Mouse (Mus musculus) CH12.LX (cell line): ENCODE measurements around the gene Asb10. TPM values are rescaled to one million over a fixed set of nuclear protein-coding genes. Genes with fewer than 3 reads are reported as not detected.

ENCODE experiments used
- DNase-seq: peaks from one replicate; pipeline ENCODE4 v3.0.0-alpha.2; 2013; ENCODE audit errors: extremely low read depth
- H3K27ac ChIP-seq: 2 replicates; pipeline ENCODE4 v1.5.1; 2012; ENCODE audit warnings: low read depth, mild to moderate bottlenecking, control low read depth, moderate library complexity; ENCODE audit not compliant: insufficient read depth
- H3K27me3 ChIP-seq: replicated peaks from 2 replicates; pipeline ENCODE3; 2012; ENCODE audit warnings: inconsistent platforms
- H3K36me3 ChIP-seq, 2 experiments: replicated peaks in 1 of 2; 2 replicates each; pipeline versions ENCODE3 to v1.6.1; 2012; ENCODE audit warnings: inconsistent platforms in 1 of 2, low read length in 1 of 2, mild to moderate bottlenecking in 1 of 2, mixed read lengths in 1 of 2, moderate library complexity in 1 of 2; ENCODE audit not compliant: control insufficient read depth in 1 of 2, insufficient read depth in 1 of 2
- H3K4me1 ChIP-seq, 2 experiments: 2 replicates each; pipeline ENCODE4 v1.6.1; 2012; ENCODE audit warnings: inconsistent platforms in 1 of 2, moderate library complexity in 1 of 2; ENCODE audit not compliant: insufficient read depth in 2 of 2, control insufficient read depth in 1 of 2
- H3K4me2 ChIP-seq: 2 replicates; pipeline ENCODE4 v1.6.1; 2012; ENCODE audit warnings: low read depth, mild to moderate bottlenecking, control low read depth; ENCODE audit not compliant: poor library complexity, insufficient read depth, severe bottlenecking
- H3K4me3 ChIP-seq, 3 experiments: fragments of 150-350 bp in 1 of 3; sonication (generic) in 1 of 3; replicated peaks in 1 of 3; 2 replicates each; pipeline versions ENCODE3 to v1.5.1; 2011 to 2012; ENCODE audit warnings: low read depth in 2 of 3, low read length in 2 of 3, mild to moderate bottlenecking in 2 of 3, moderate library complexity in 2 of 3, control low read depth in 1 of 3, improper control_type of control experiment in 1 of 3, inconsistent platforms in 1 of 3, mixed read lengths in 1 of 3; ENCODE audit not compliant: poor library complexity in 1 of 3
- H3K79me2 ChIP-seq: replicated peaks from 2 replicates; pipeline ENCODE4 v1.6.1; 2012; ENCODE audit warnings: mild to moderate bottlenecking, moderate library complexity; ENCODE audit not compliant: control insufficient read depth, poor library complexity, insufficient read depth, severe bottlenecking; ENCODE audit errors: extremely low read depth
- H3K9ac ChIP-seq: 2 replicates; pipeline ENCODE4 v1.6.1; 2012; ENCODE audit warnings: low read depth, mild to moderate bottlenecking, control low read depth, moderate library complexity; ENCODE audit not compliant: insufficient read depth
- H3K9me3 ChIP-seq: replicated peaks from 2 replicates; pipeline ENCODE3; 2012; ENCODE audit warnings: low read length, inconsistent platforms, mixed read lengths
- CHD1 ChIP-seq: IDR thresholded peaks from 2 replicates; pipeline ENCODE4 v1.6.1; 2012; ENCODE audit warnings: low read depth, low read length, improper control_type of control experiment, inconsistent platforms
- CHD2 ChIP-seq: IDR thresholded peaks from 2 replicates; pipeline ENCODE4 v1.6.1; 2011; ENCODE audit warnings: low read length, improper control_type of control experiment
- CTCF ChIP-seq, 2 experiments: IDR thresholded peaks in 1 of 2; conservative IDR thresholded peaks in 1 of 2; 2 replicates each; pipeline ENCODE4 v1.5.1; 2011 to 2012; ENCODE audit warnings: low read depth in 2 of 2, low read length in 2 of 2, improper control_type of control experiment in 1 of 2, inconsistent platforms in 1 of 2, mild to moderate bottlenecking in 1 of 2, moderate library complexity in 1 of 2
- E2F4 ChIP-seq: IDR thresholded peaks from 2 replicates; pipeline ENCODE4 v1.6.1; 2011; ENCODE audit warnings: low read depth, low read length, improper control_type of control experiment; ENCODE audit not compliant: insufficient replicate concordance
- EP300 ChIP-seq: IDR thresholded peaks from 2 replicates; pipeline ENCODE4 v1.6.1; 2011; ENCODE audit warnings: low read length, improper control_type of control experiment
- ETS1 ChIP-seq: conservative IDR thresholded peaks from 2 replicates; pipeline ENCODE4 v1.6.1; 2012; ENCODE audit warnings: low read depth, mild to moderate bottlenecking, inconsistent platforms, low read length, improper control_type of control experiment, moderate library complexity
- GABPA ChIP-seq: IDR thresholded peaks from 2 replicates; pipeline ENCODE4 v1.6.1; 2012; ENCODE audit warnings: low read depth, low read length, improper control_type of control experiment, inconsistent platforms; ENCODE audit not compliant: insufficient replicate concordance
- IRF4 ChIP-seq: IDR thresholded peaks from 2 replicates; pipeline ENCODE4 v1.6.1; 2014; ENCODE audit warnings: low read depth, mild to moderate bottlenecking, inconsistent platforms, low read length, improper control_type of control experiment
- MAX ChIP-seq: IDR thresholded peaks from 2 replicates; pipeline ENCODE4 v1.6.1; 2011; ENCODE audit warnings: low read length, improper control_type of control experiment
- MAZ ChIP-seq: IDR thresholded peaks from 2 replicates; pipeline ENCODE4 v1.6.1; 2012; ENCODE audit warnings: low read depth, mild to moderate bottlenecking, inconsistent platforms, low read length, improper control_type of control experiment, moderate library complexity
- MXI1 ChIP-seq: IDR thresholded peaks from 2 replicates; pipeline ENCODE4 v1.6.1; 2011; ENCODE audit warnings: mild to moderate bottlenecking, low read depth, low read length, improper control_type of control experiment
- NELFE ChIP-seq: IDR thresholded peaks from 2 replicates; pipeline ENCODE4 v1.6.1; 2011; ENCODE audit warnings: low read depth, low read length, improper control_type of control experiment
- NRF1 ChIP-seq: IDR thresholded peaks from 2 replicates; pipeline ENCODE4 v1.6.1; 2014; ENCODE audit warnings: low read depth, mild to moderate bottlenecking, inconsistent platforms, low read length, improper control_type of control experiment, moderate library complexity
- POLR2A ChIP-seq: IDR thresholded peaks from 2 replicates; pipeline ENCODE4 v1.6.1; 2011; ENCODE audit warnings: low read depth, mild to moderate bottlenecking, improper control_type of control experiment, low read length
- RAD21 ChIP-seq: IDR thresholded peaks from 2 replicates; pipeline ENCODE4 v1.6.1; 2011; ENCODE audit warnings: low read depth, mild to moderate bottlenecking, low read length, improper control_type of control experiment, moderate library complexity
- SMC3 ChIP-seq: IDR thresholded peaks from 2 replicates; pipeline ENCODE4 v1.6.1; 2011; ENCODE audit warnings: low read depth, low read length, improper control_type of control experiment
- TCF12 ChIP-seq: IDR thresholded peaks from 2 replicates; pipeline ENCODE4 v1.6.1; 2014; ENCODE audit warnings: low read depth, mild to moderate bottlenecking, inconsistent platforms, low read length, improper control_type of control experiment
- UBTF ChIP-seq: IDR thresholded peaks from 2 replicates; pipeline ENCODE4 v1.6.1; 2012; ENCODE audit warnings: low read depth, mild to moderate bottlenecking, inconsistent platforms, low read length, improper control_type of control experiment, moderate library complexity
- USF1 ChIP-seq: IDR thresholded peaks from 2 replicates; pipeline ENCODE4 v1.6.1; 2014; ENCODE audit warnings: low read depth, mild to moderate bottlenecking, inconsistent platforms, low read length, improper control_type of control experiment
- ZKSCAN1 ChIP-seq: IDR thresholded peaks from 2 replicates; pipeline ENCODE4 v1.6.1; 2012; ENCODE audit warnings: low read depth, inconsistent platforms, low read length, improper control_type of control experiment, borderline replicate concordance
- ZNF384 ChIP-seq: IDR thresholded peaks from 2 replicates; pipeline ENCODE4 v1.6.1; 2012; ENCODE audit warnings: low read depth, low read length, improper control_type of control experiment, inconsistent platforms
- dilution Hi-C: fragments of 300-500 bp; cut with MboI; formaldehyde crosslinking; loops from 2 replicates; pipeline ENCODE4 v1.14.3; 2020; ENCODE audit warnings: low sequenced_read_pairs; ENCODE audit not compliant: extremely low pct_unique_long_range_greater_than_20kb, extremely low pct_ligation_motif_present
- in situ Hi-C: fragments of 300-500 bp; cut with MboI; formaldehyde crosslinking; loops from 3 replicates; pipeline ENCODE4 v1.14.3; 2019; ENCODE audit warnings: low sequenced_read_pairs, low pct_ligation_motif_present, low pct_unique_long_range_greater_than_20kb, mixed read lengths
- polyA plus RNA-seq: library from polyadenylated mRNA; unstranded; fragments of >175 nt; gene quantifications from 2 replicates; pipeline ENCODE4 v1.2.1, GENCODE M21; 2012; ENCODE audit warnings: low read depth; ENCODE audit not compliant: insufficient read length
- total RNA-seq, 2 experiments: library from RNA; depleted of rRNA; stranded (reverse); fragments of 300-350 nt in 1 of 2; fragments of >200 nt in 1 of 2; gene quantifications; 2 replicates each; pipeline ENCODE4 v1.2.3; 2012 to 2014

The Asb10 gene
- total and polyA plus RNA-seq, 3 experiments, result not detected

GRCm38 (mm10) chr5:24510635-24511034 is 30.1 kb downstream of the Asb10 start:
- Histone ChIP-seq H3K4me3 (no peak overlapping the region), H3K4me2 (no peak overlapping the region), H3K79me2 (no peaks in the 10 kb centered on the region), H3K9me3 (no peaks in the 10 kb centered on the region), H3K4me1 (peaks cover 0 to 9% of the 10 kb centered on the region in 2 experiments; a peak in 2 of 4 replicates), H3K36me3 (peaks cover 0 to 2% of the 10 kb centered on the region in 2 experiments), H3K27ac (no peak overlapping the region), H3K9ac (no peak overlapping the region), H3K27me3 (no peaks in the 10 kb centered on the region)
- DNase-seq, result peak; percentile 33
- in situ Hi-C loops (no loop called here), dilution Hi-C loops (no loop called here)
- no peak for TF ChIP-seq MXI1
- TF ChIP-seq POLR2A, result no peak
- TF ChIP-seq MAX, result no peak
- TF ChIP-seq TCF12, result no peak
- TF ChIP-seq EP300, result no peak
- TF ChIP-seq ETS1, result no peak
- peak; percentile 41 for TF ChIP-seq RAD21
- TF ChIP-seq IRF4, result no peak
- no peak for TF ChIP-seq CHD2
- TF ChIP-seq UBTF, result no peak
- TF ChIP-seq CTCF (conservative IDR thresholded peaks at IDR 0.05 in 1 of 2, IDR thresholded peaks at IDR 0.05 in 1 of 2; ENCODE audit: low read depth in 2 of 2, low read length in 2 of 2), result peak; percentile 25 to 71; a peak in 3 of 4 replicates
- no peak for TF ChIP-seq GABPA
- TF ChIP-seq E2F4, result no peak
- TF ChIP-seq SMC3, result peak; percentile 48

GRCm38 (mm10) chr5:24508406-24508805 is 32.4 kb downstream of the Asb10 start:
- TF ChIP-seq ZNF384, result no peak
- no peak for TF ChIP-seq E2F4
- no peak for TF ChIP-seq CHD1
- no peak for TF ChIP-seq NRF1
- TF ChIP-seq NELFE, result no peak
- TF ChIP-seq IRF4, result no peak
- no peak for TF ChIP-seq MAZ
- no peak for TF ChIP-seq ZKSCAN1
- no peak for TF ChIP-seq CHD2
- no peak for TF ChIP-seq CTCF (conservative IDR thresholded peaks at IDR 0.05 in 1 of 2, IDR thresholded peaks at IDR 0.05 in 1 of 2; ENCODE audit: low read depth in 2 of 2, low read length in 2 of 2)
- TF ChIP-seq EP300, result no peak
- TF ChIP-seq USF1, result no peak
- H3K27ac ChIP-seq, result no peak overlapping the region
- H3K79me2 ChIP-seq, result no peaks in the 10 kb centered on the region
- DNase-seq, result no peak
- no peak overlapping the region for H3K9ac ChIP-seq
- in situ Hi-C loops (no loop called here), dilution Hi-C loops (no loop called here)
- H3K4me1 ChIP-seq, result peaks cover 0 to 20% of the 10 kb centered on the region in 2 experiments; a peak in 2 of 4 replicates
- no peaks in the 10 kb centered on the region for H3K27me3 ChIP-seq
- peaks cover 0 to 6% of the 10 kb centered on the region in 2 experiments for H3K36me3 ChIP-seq
- no peak overlapping the region for H3K4me3 ChIP-seq
- no peak overlapping the region for H3K4me2 ChIP-seq
- no peaks in the 10 kb centered on the region for H3K9me3 ChIP-seq
